Mouse (Mus musculus): ENCODE results near the gene Cacna2d2. TPM values are rescaled to one million over a fixed set of nuclear protein-coding genes. Genes with fewer than 3 reads are reported as not detected.

The Cacna2d2 gene
- polyA plus RNA-seq, 1 experiment: not detected

GRCm38 (mm10) chr9:107484302-107484701 lies 84.9 kb downstream of the Cacna2d2 start:
- TF ChIP-seq FLI1 (IDR thresholded peaks at IDR 0.05; ENCODE audit: low read length): no peak
- TF ChIP-seq GATA1 (IDR thresholded peaks at IDR 0.05; ENCODE audit: borderline replicate concordance, low read length): no peak
- no peaks in the 10 kb centered on the region for H3K36me3 ChIP-seq (replicated peaks; ENCODE audit: low read length)
- no peaks in the 10 kb centered on the region for H3K4me1 ChIP-seq
- no peaks in the 10 kb centered on the region for H3K9me3 ChIP-seq
- H3K4me3 ChIP-seq (replicated peaks): no peak overlapping the region
- H3K27me3 ChIP-seq (replicated peaks): peaks cover 54% of the 10 kb centered on the region

- peaks cover 56% of the 10 kb centered on the region for H3K27me3 ChIP-seq (replicated peaks)
- H3K4me1 ChIP-seq: no peaks in the 10 kb centered on the region
- TF ChIP-seq FLI1 (IDR thresholded peaks at IDR 0.05; ENCODE audit: low read length): no peak
- no peak for TF ChIP-seq GATA1 (IDR thresholded peaks at IDR 0.05; ENCODE audit: borderline replicate concordance, low read length)
- H3K36me3 ChIP-seq (replicated peaks; ENCODE audit: low read length): no peaks in the 10 kb centered on the region
- H3K4me3 ChIP-seq (replicated peaks): no peak overlapping the region
- no peaks in the 10 kb centered on the region for H3K9me3 ChIP-seq
Observed at GRCm38 (mm10) chr9:107484766-107485165, 85.4 kb downstream of the Cacna2d2 start.

- Histone ChIP-seq H3K27me3 (replicated peaks) (peaks cover 51% of the 10 kb centered on the region), H3K9me3 (no peaks in the 10 kb centered on the region), H3K4me1 (no peaks in the 10 kb centered on the region), H3K4me3 (replicated peaks) (no peak overlapping the region), H3K36me3 (replicated peaks; ENCODE audit: low read length) (no peaks in the 10 kb centered on the region)
- TF ChIP-seq GATA1 (IDR thresholded peaks at IDR 0.05; ENCODE audit: borderline replicate concordance, low read length) (no peak), FLI1 (IDR thresholded peaks at IDR 0.05; ENCODE audit: low read length) (no peak)
Observed at GRCm38 (mm10) chr9:107486086-107486485, 86.7 kb downstream of the Cacna2d2 start.

GRCm38 (mm10) chr9:107486507-107487225 lies 87.3 kb downstream of the Cacna2d2 start:
- TF ChIP-seq FLI1 (IDR thresholded peaks at IDR 0.05; ENCODE audit: low read length): no peak
- H3K4me3 ChIP-seq (replicated peaks): no peak overlapping the region
- no peaks in the 10 kb centered on the region for H3K9me3 ChIP-seq
- no peaks in the 10 kb centered on the region for H3K4me1 ChIP-seq
- H3K27me3 ChIP-seq (replicated peaks): peaks cover 51% of the 10 kb centered on the region
- no peaks in the 10 kb centered on the region for H3K36me3 ChIP-seq (replicated peaks; ENCODE audit: low read length)

GRCm38 (mm10) chr9:107490146-107490545 lies 90.7 kb downstream of the Cacna2d2 start:
- TF ChIP-seq FLI1 (IDR thresholded peaks at IDR 0.05; ENCODE audit: low read length) (no peak), GATA1 (IDR thresholded peaks at IDR 0.05; ENCODE audit: borderline replicate concordance, low read length) (no peak)
- Histone ChIP-seq H3K36me3 (replicated peaks; ENCODE audit: low read length) (no peaks in the 10 kb centered on the region), H3K4me1 (no peaks in the 10 kb centered on the region), H3K9me3 (no peaks in the 10 kb centered on the region), H3K27me3 (replicated peaks) (peaks cover 56% of the 10 kb centered on the region), H3K4me3 (replicated peaks) (no peak overlapping the region)

GRCm38 (mm10) chr9:107490625-107491024 lies 91.2 kb downstream of the Cacna2d2 start:
- Histone ChIP-seq H3K4me3 (replicated peaks) (no peak overlapping the region), H3K9me3 (no peaks in the 10 kb centered on the region), H3K4me1 (no peaks in the 10 kb centered on the region), H3K36me3 (replicated peaks; ENCODE audit: low read length) (no peaks in the 10 kb centered on the region), H3K27me3 (replicated peaks) (peaks cover 54% of the 10 kb centered on the region)
- TF ChIP-seq FLI1 (IDR thresholded peaks at IDR 0.05; ENCODE audit: low read length) (no peak), GATA1 (IDR thresholded peaks at IDR 0.05; ENCODE audit: borderline replicate concordance, low read length) (no peak)

- H3K4me1 ChIP-seq: no peaks in the 10 kb centered on the region
- no peak for TF ChIP-seq FLI1 (IDR thresholded peaks at IDR 0.05; ENCODE audit: low read length)
- TF ChIP-seq GATA1 (IDR thresholded peaks at IDR 0.05; ENCODE audit: borderline replicate concordance, low read length): no peak
Observed at GRCm38 (mm10) chr9:107493511-107493910, 94.1 kb downstream of the Cacna2d2 start.

GRCm38 (mm10) chr9:107494238-107494637 lies 94.8 kb downstream of the Cacna2d2 start:
- H3K4me1 ChIP-seq: no peaks in the 10 kb centered on the region
- H3K4me3 ChIP-seq (replicated peaks): no peak overlapping the region
- no peaks in the 10 kb centered on the region for H3K36me3 ChIP-seq (replicated peaks; ENCODE audit: low read length)
- H3K27me3 ChIP-seq (replicated peaks): peaks cover 65% of the 10 kb centered on the region
- no peaks in the 10 kb centered on the region for H3K9me3 ChIP-seq
- no peak for TF ChIP-seq FLI1 (IDR thresholded peaks at IDR 0.05; ENCODE audit: low read length)
- no peak for TF ChIP-seq GATA1 (IDR thresholded peaks at IDR 0.05; ENCODE audit: borderline replicate concordance, low read length)

More at GRCm38 (mm10) chr9:107493511-107493910, 94.1 kb downstream of the Cacna2d2 start:
- Histone ChIP-seq H3K36me3 (replicated peaks; ENCODE audit: low read length) (no peaks in the 10 kb centered on the region), H3K4me3 (replicated peaks) (no peak overlapping the region), H3K9me3 (no peaks in the 10 kb centered on the region), H3K27me3 (replicated peaks) (peaks cover 61% of the 10 kb centered on the region)

GRCm38 (mm10) chr9:107496359-107496758 lies 96.9 kb downstream of the Cacna2d2 start:
- Histone ChIP-seq H3K36me3 (replicated peaks; ENCODE audit: low read length) (no peaks in the 10 kb centered on the region), H3K9me3 (no peaks in the 10 kb centered on the region), H3K27me3 (replicated peaks) (peaks cover 67% of the 10 kb centered on the region), H3K4me3 (replicated peaks) (no peak overlapping the region), H3K4me1 (no peaks in the 10 kb centered on the region)
- TF ChIP-seq FLI1 (IDR thresholded peaks at IDR 0.05; ENCODE audit: low read length) (no peak), GATA1 (IDR thresholded peaks at IDR 0.05; ENCODE audit: borderline replicate concordance, low read length) (no peak)

GRCm38 (mm10) chr9:107500708-107501286 lies 101.4 kb downstream of the Cacna2d2 start:
- TF ChIP-seq FLI1 (IDR thresholded peaks at IDR 0.05; ENCODE audit: low read length) (no peak), GATA1 (IDR thresholded peaks at IDR 0.05; ENCODE audit: borderline replicate concordance, low read length) (no peak)
- Histone ChIP-seq H3K4me3 (replicated peaks) (no peak overlapping the region), H3K9me3 (no peaks in the 10 kb centered on the region), H3K36me3 (replicated peaks; ENCODE audit: low read length) (no peaks in the 10 kb centered on the region), H3K27me3 (replicated peaks) (peaks cover 72% of the 10 kb centered on the region), H3K4me1 (no peaks in the 10 kb centered on the region)

All from megakaryocyte, embryonic 14.5 days (primary cell).